Mouse (Mus musculus) CH12F3 (cell line): ENCODE results near the gene Klhl12.
"Not testable (repeated sequence)": the region's sequence is repeated elsewhere in the genome, so short reads cannot be mapped to it uniquely, and the experiment has no call there.

Experiments used
- in situ Hi-C: fragments of 300-500 bp; cut with MboI; formaldehyde crosslinking; loops from 2 replicates; pipeline ENCODE4 v1.14.3; 2020; ENCODE audit warnings: low sequenced_read_pairs

Gene Klhl12

GRCm38 (mm10) chr1:134454904-134455824, at the start of gene Klhl12:
Gene Klhl12 (plus strand): TSS chr1:134455531.
- in situ Hi-C loops: no loop called here

DNA sequence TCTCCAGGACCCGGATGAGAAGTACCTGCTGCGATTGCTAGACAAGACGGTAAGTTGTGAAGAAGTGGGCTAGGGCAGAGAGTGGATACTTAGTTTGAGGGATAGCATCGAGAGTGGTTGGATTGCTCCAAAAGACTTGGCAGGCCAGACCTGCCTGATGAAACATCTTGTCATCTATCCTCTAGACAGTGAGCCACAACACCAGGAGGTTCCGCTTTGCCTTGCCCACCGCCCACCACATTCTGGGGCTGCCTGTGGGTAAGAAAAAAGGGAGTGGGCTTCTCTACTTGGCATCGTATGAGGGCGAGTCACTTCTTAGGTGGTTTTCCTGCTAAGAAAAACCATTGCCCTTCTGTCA, 48.9 kb upstream of the Klhl12 start:
- in situ Hi-C loops: no loop called here

DNA sequence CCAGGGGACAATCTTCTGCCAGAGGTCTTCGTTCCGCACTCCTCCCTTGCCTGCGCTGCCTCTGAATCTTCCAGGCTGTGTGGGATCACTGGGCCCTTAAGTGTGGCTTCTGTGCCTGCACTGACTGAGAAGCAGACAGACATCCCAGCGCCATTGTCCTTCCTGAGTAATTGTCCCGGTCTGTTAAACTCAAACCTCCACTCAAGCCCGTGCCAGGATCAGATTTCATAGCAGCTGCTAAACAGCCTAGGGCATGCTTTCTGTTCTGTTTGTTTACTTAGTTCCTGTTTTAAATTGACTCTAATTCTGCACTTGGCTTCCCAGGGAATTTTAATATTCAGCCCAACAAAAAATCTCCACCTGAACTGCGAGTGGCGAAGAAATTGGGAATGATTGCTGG, 47.3 kb upstream of the Klhl12 start:
- in situ Hi-C loops: no loop called here

DNA sequence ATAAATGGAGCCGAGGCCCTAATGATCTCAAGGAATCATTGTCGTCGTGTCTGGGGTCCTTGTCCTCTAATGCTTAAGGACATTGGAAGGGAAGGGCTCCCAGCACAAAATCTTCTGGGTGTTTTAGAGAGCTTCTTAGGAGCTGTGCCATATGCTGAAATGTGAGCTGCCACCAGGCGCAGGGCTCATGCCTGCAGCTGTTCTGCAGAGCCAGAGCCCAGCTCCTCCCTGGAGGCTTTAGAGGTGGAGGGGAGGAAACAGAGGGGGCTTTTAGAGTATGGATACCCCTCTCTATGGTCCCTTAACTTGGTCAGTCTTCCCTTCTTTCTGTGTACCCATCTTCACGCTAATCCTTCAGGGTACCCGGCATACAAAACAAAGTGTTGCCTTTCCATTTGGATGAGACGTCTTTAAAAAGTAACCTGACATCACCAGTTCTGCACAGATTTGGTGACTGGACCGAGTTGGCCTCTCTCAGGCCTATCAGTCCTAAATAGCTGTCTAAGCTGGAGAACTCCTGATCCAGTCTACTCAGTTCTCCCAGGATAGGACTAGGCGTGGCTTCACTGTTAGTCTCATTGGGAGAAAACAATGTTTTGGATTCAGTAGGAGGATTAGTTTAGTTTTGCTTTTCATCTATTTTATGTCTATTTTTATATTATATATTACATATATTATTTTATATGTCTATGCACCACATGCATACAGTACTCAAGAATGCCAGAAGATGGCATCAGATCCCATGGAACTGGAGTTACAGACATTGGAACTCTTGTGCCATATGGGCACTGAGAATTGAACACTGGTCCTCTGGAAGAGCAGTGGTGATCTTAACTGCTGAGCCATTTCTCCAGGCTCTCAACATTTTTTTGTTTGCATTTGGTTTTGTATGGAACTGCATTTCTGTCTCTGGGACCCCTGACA, 43.4 kb upstream of the Klhl12 start:
- in situ Hi-C loops: no loop called here

DNA sequence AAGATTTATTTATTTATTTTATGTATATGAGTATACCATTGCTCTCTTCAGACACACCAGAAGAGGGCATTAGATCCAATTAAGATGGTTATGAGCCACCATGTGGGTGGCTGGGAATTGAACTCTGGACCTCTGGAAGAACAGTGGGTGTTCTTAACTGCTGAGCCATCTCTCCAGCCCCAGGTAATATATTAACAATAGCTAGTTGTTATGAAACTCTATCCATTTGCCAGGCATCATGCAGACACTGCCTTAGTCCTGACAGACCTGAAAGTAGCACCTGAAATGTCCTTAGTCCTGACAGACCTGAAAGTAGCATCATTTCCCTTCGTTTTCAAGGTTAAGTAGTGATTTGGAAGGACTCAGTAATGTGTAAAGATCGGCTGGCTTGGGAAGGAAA, 41.3 kb upstream of the Klhl12 start:
- in situ Hi-C loops: no loop called here

- in situ Hi-C loops: no loop called here
Observed at GRCm38 (mm10) chr1:134414501-134415167, 40.7 kb upstream of the Klhl12 start.

DNA sequence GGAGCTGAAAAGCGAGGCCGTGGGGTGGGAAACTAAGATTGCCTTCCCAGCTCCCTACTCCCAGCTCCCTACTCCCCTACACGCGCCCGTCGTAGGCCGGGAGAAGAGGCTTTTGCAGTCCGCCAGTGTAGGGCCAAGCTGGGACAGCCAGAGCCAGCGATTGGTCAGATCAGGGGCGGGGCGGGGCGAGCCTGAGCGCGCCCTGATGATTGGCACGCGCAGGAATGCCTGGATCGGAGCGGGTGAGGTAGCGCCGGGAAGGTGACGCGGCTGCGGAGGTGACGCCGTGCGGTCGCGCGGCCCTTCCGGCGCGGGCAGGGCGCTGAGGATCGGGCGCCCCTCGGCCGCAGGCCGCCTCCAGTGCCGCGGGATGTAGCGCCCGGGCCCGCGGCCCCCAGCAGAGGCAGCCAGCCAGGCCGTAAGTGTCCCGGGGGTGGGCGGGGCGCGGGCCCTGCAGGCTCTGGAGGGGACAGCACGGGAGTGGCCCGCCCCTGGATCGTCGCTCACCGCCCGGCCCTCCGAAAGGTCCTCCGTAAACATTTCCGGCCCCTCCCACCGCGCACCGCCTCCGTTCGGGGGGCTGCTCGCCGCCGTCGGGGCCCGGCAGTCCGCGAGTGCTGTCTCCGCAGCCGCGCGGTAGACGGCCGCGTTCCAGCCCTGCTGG, 40.0 kb upstream of the Klhl12 start, which contains the start of gene Adipor1:
Gene Adipor1, plus strand, starts transcription at position 211 of the 664 bp plus-strand sequence.
- in situ Hi-C loops: no loop called here

GRCm38 (mm10) chr1:134418414-134418975, 36.8 kb upstream of the Klhl12 start:
- in situ Hi-C loops: no loop called here

- in situ Hi-C loops: no loop called here
Observed at GRCm38 (mm10) chr1:134419176-134419575, 36.2 kb upstream of the Klhl12 start.

- in situ Hi-C loops: no loop called here
Observed at GRCm38 (mm10) chr1:134419751-134420458, 35.4 kb upstream of the Klhl12 start.

GRCm38 (mm10) chr1:134423911-134424310, 31.4 kb upstream of the Klhl12 start:
- in situ Hi-C loops: no loop called here

DNA sequence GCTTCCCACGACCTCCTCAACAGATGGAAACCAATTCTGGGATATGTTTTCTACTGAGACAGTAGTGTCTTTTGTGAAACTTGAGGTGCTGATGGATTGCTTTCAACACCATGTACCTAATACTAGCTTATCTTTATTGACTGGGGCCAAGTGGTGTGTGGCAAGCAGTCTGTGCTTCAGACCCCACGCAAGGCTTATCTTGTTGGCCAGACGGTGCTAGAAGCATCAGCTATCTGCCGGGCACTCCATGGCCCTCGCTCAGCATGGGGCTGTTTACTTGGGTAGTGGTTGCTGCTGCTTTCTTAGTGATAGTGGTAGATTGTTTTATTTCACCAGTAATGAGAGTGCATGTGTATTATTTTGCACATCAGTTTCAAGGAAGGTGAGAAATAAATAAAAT, 29.0 kb upstream of the Klhl12 start:
- in situ Hi-C loops: no loop called here

DNA sequence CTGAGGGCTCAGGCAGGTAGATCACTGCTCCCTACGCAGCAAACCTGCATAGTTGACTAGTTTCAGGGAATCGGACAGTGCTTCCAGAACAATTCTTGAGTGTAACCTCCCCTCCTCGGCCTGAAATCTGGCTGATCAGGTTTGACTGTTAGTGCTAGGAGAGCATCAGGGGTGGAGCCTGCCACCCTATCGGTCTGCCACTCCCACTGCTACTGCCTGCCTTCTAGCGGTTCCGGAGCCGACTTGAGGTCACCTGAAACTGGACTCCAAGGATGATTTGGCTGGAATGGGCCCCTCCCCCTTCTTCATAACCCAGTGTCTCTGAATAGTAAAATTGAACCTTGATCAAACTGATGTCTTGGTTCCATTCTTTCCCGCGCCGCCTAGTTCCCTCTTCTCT, 22.3 kb upstream of the Klhl12 start:
- in situ Hi-C loops: no loop called here

GRCm38 (mm10) chr1:134433473-134433872, 21.9 kb upstream of the Klhl12 start:
- in situ Hi-C loops: no loop called here

DNA sequence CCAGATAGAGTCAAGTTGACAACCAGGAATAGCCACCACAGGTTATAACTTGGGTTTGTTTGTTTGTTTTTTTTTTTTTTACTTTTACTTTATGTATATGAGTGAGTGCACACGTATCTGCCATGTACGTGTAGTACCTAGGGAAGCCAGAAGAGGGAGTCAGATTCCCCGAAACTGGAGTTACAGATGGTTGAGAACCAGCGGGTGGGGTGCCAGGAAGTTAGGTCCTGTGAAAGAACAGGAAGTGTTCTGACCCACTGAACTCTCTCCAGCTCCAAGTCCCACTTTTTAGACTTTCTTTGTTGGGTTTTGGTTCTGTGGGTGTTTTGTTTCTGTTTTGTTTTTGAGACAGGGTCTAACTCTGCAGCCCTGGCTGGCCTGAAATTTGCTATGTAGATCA, 19.9 kb upstream of the Klhl12 start:
- in situ Hi-C loops: no loop called here

GRCm38 (mm10) chr1:134440437-134440836, 14.9 kb upstream of the Klhl12 start:
- in situ Hi-C loops: no loop called here

DNA sequence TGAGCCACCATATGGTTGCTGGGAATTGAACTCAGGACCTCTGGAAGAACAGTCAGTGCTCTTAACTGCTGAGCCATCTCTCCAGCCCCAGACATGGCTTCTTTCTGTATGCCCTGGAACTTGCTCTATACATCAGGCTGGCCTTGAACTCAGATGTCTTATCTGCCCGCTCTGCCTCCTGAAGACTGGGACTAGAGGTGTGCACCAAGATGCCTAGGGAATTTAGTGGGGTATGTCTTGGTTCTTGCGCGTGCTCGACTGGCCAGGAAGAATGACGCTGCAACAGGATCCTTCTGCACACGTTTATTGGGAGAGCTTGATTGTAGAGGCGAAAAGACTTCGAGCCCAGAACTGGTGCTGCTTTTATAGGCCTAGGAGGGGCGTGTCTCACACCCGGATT, 13.6 kb upstream of the Klhl12 start:
- in situ Hi-C loops: not testable (repeated sequence)

DNA sequence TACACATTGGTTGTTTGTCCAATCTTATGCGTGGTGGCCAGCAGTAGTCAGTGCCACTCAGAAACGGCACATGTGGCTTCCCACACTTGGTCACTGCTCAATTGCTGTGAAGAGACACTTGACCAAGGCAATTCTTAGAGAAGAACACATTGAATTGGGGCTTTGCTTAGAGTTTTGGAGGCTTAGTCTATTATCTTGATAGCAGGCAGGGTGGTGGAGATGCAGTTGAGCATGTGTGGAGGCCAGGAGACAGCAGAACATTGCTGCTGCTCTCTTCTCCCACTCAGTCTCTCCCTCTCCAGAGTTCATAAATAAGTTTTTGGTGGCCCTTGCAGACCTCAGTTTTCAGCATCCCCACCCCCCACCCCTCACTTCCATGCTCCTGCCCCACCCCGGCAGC, 12.9 kb upstream of the Klhl12 start:
- in situ Hi-C loops: no loop called here

GRCm38 (mm10) chr1:134443288-134443687, 12.0 kb upstream of the Klhl12 start:
- in situ Hi-C loops: not testable (repeated sequence)

DNA sequence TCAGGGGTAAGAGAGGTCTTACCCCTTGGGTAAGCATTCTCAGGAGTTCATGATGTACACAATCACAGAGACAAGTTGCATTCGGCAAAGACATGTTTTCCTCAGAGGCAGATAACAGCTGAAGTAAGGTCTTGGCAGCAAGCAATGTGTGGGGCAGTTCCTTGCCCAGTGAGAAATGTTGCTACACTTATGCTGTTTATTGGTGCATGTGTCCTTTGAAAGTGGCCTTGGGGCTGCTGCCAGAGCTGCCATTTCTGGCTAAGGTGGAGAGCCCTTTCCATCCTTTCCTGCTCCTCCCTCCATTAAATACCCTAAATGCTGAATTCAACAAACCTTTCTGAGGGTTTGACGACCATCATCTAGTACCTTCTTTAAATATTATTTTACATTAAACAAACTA, 9.9 kb upstream of the Klhl12 start:
- in situ Hi-C loops: no loop called here
